Mouse (Mus musculus) G1E (cell line): ENCODE measurements around the gene Dctn3.

Experiments used
- CTCF ChIP-seq: IDR thresholded peaks from 2 replicates; pipeline ENCODE4 v1.5.1; 2012; ENCODE audit warnings: low read depth, low read length, inconsistent platforms, mixed read lengths
- GATA1 ChIP-seq: IDR thresholded peaks from 2 replicates; pipeline ENCODE4 v1.6.1; 2012; ENCODE audit warnings: borderline replicate concordance, low read length, inconsistent platforms, mixed read lengths
- TAL1 ChIP-seq: conservative IDR thresholded peaks from 2 replicates; pipeline ENCODE4 v1.6.1; 2012; ENCODE audit warnings: low read depth, low read length, inconsistent platforms, mixed read lengths

DNA sequence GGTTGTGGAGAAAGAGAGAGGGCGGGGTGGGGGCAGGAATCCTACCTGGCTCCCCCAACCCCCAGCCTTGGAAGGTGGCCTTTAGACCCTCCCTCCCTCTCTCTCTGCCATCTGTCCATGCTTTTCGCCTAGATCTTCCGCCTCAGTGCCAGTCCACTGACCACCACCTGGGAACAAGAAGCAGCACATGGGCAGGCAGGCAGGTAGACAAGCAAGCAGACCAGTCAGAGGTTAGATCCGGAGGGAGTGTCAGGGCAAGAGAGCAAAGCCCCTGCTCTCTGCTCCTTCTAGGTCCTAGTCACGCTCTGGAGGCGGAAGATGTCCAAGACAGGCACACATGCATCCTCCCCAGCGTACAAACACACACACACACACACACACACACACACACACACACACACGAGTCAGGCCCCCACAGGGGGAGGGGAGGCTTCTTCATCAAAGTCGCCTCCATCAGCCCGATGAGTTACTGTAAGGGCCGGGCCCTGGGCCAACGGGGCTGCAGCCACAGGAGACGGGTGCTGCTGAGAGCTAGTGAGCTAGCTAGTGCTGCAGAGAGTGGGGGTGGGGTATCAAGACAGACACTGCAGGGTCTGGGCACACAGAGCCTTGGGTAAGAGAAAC lies 45.9 kb downstream of the Dctn3 start:
- TF ChIP-seq CTCF (no peak), GATA1 (no peak), TAL1 (no peak)
